Mouse (Mus musculus) cerebellum, postnatal 36 days (tissue): Measurements from ENCODE around the gene Olfr1294.

Source experiments
- DNase-seq, 2 experiments: peaks; one replicate each; pipeline ENCODE4 v3.0.0; 2021 to 2022; ENCODE audit warnings: mixed read lengths in 2 of 2

The Olfr1294 gene

DNA sequence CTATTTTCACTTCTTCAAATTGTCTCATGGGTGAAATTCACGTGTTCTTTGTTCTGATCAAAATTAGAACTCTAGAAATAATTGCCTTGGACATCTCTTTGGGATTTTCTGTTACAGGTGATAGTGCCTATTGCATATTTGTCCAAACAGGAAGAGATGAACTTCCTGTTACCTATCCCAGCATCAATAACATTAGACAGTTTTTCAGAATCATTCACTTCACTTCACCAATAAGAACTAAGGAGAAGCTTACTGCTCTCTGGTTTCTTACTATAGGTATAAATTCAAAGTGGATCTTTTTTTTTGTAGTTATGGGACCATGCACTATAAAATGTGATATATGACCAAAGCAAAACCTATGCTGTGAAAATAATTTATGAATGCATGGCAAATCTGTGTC lies at the start of gene Olfr1294:
Gene Olfr1294, minus strand, starts transcription at position 101 of the 400 bp plus-strand sequence.
- DNase-seq: no peak

DNA sequence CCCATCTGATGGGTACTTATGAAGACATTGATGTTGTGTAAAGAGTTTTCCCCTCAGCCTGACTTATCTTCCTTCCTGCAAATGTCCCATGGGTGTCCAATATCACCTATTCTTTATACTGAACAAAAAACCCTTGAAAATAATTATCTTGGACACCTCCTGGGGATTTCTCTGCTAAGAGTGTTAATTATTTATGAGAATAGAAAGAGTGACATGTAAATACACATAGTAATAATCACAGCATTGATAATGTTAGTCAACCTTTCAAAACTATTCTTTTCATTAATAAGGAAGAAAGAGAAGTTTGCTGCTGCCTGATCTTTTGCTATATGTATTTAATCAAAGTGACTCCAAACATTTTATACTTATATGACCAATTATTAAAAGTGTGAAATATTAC lies 29.5 kb upstream of the Olfr1294 start, which contains the start of gene Olfr1295:
Gene Olfr1295, minus strand, starts transcription at position 101 of the 400 bp plus-strand sequence.
- no peak for DNase-seq

DNA sequence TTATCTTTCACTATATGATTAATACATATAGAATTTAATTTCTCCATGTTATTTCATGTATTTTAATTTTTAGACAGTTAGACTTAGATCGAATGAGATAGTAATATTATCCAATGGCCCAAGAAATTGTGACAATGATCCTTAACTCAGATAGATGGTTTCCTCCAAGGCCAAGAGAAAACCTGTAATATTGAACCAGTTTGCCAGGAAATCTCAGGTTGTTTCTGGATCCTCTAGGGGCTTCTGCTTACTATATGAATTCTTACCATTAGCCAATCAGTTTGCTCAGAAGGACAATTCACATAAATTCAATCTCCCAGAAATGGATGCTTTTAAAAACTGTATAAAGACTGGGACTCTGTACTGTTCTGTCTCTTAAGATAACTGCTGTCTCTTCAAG lies 15.2 kb downstream of the Olfr1294 start, which contains the start of gene Olfr1293-ps:
Gene Olfr1293-ps, plus strand, starts transcription at position 301 of the 400 bp plus-strand sequence.
- DNase-seq: no peak

DNA sequence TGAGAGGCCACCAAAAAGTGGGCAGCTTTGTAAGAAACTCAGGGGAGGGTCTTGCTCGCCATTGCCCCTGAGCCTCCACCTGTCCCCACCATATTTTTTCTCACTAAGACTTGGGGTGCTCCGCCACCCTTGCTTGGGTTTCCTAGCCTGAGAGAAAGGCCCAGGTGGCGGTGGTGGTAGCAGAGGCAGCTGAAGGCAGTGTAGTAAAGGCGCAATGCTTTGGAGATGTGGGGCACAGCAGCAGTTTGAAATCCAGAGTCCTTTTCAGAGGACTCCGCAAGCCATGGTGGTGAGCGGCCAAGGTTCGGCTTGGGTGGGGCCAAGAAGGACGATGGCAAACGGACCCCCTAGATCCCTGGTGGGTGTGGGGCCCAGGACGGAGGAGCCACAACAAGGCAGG lies 22.6 kb downstream of the Olfr1294 start:
- no peak for DNase-seq

DNA sequence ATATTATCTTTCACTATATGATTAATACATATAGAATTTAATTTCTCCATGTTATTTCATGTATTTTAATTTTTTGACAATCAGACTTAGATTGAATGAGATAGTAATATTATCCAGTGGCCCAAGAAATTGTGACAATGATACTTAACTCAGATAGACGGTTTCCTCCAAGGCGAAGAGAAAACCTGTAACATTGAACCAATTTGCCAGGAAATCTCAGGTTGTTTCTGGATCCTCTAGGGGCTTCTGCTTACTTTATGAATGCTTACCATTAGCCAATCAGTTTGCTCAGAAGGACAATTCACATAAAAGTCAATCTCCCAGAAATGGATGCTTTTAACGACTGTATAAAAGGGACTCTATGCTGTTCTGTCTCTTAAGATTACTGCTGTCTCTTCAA lies 43.2 kb downstream of the Olfr1294 start, which contains the start of gene Olfr1291-ps1:
Gene Olfr1291-ps1, plus strand, starts transcription at position 301 of the 400 bp plus-strand sequence.
- no peak for DNase-seq

DNA sequence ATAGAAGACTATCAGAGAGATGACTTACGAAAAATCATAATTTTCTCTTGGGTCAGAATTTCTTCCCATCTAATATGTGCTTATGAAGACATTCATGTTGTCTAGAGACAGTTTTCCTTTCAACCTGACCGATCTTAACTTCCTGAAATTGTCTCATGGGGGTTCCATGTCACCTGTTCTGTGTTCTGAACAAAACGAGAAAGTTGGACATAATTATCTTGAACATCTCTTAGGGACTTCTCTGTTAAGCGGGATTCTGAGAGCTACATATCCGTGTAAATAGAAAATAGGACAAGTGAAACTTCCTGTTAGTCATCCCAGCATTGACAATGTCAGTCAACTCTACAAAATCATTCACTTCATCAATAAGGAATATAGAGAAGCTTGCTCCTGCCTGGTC lies 46.4 kb downstream of the Olfr1294 start, which contains the start of gene Olfr1290:
Gene Olfr1290, minus strand, starts transcription at position 101 of the 400 bp plus-strand sequence.
- no peak for DNase-seq
